Mouse (Mus musculus): ENCODE data around the gene Pkp3. TPM values are rescaled to one million over a fixed set of nuclear protein-coding genes. Genes with fewer than 3 reads are reported as not detected.

Pkp3 gene
- total RNA-seq, 2 experiments from 2014 or later = 0.55 TPM; not detected in 1

- intact Hi-C loops (cut with DNase I) = no loop called here
These were observed 9.9 kb downstream of the Pkp3 start for GRCm38 (mm10) chr7:141087894-141088293.

GRCm38 (mm10) chr7:141088473-141088872 is 10.5 kb downstream of the Pkp3 start:
- intact Hi-C loops (cut with DNase I) = no loop called here
- DNase-seq (ENCODE audit: low spot score in 2 of 2) = no peak

More at GRCm38 (mm10) chr7:141087894-141088293, 9.9 kb downstream of the Pkp3 start:
- no peak for DNase-seq (ENCODE audit: low spot score in 2 of 2)

- intact Hi-C loops (cut with DNase I) = loop anchor here (10.0 kb wide), 1 partner anchor 275 kb away; no protein-coding TSS in a partner anchor
- no peak for DNase-seq (ENCODE audit: low spot score in 2 of 2)
These were observed 12.2 kb downstream of the Pkp3 start for GRCm38 (mm10) chr7:141090228-141090627.

- intact Hi-C loops (cut with DNase I) = loop anchor here (10.0 kb wide), 1 partner anchor 273 kb away; no protein-coding TSS in a partner anchor
- peak in 1 of 2 experiments; percentile 53 for DNase-seq (ENCODE audit: low spot score in 2 of 2)
These were observed 14.2 kb downstream of the Pkp3 start for GRCm38 (mm10) chr7:141092051-141092735.

- no peak for DNase-seq (ENCODE audit: low spot score in 2 of 2)
- intact Hi-C loops (cut with DNase I) = loop anchor here (10.0 kb wide), 1 partner anchor 271 kb away; no protein-coding TSS in a partner anchor
These were observed 15.9 kb downstream of the Pkp3 start for GRCm38 (mm10) chr7:141093950-141094349.

- intact Hi-C loops (cut with DNase I) = loop anchor here (10.0 kb wide), 1 partner anchor 270 kb away; no protein-coding TSS in a partner anchor
- no peak for DNase-seq (ENCODE audit: low spot score in 2 of 2)
These were observed 16.6 kb downstream of the Pkp3 start for GRCm38 (mm10) chr7:141094487-141095205.

GRCm38 (mm10) chr7:141096021-141096420 is 18.0 kb downstream of the Pkp3 start:
- no peak for DNase-seq (ENCODE audit: low spot score in 2 of 2)
- intact Hi-C loops (cut with DNase I) = loop anchor here (10.0 kb wide), 1 partner anchor 269 kb away; no protein-coding TSS in a partner anchor

- no peak for DNase-seq (ENCODE audit: low spot score in 2 of 2)
- intact Hi-C loops (cut with DNase I) = loop anchor here (10.0 kb wide), 1 partner anchor 268 kb away; no protein-coding TSS in a partner anchor
These were observed 18.6 kb downstream of the Pkp3 start for GRCm38 (mm10) chr7:141096649-141097056.

GRCm38 (mm10) chr7:141097177-141097576 is 19.2 kb downstream of the Pkp3 start:
- intact Hi-C loops (cut with DNase I) = loop anchor here (10.0 kb wide), 1 partner anchor 268 kb away; no protein-coding TSS in a partner anchor

GRCm38 (mm10) chr7:141099911-141100691 is 22.1 kb downstream of the Pkp3 start, which contains the start of gene Sigirr:
Gene Sigirr (minus strand): TSS chr7:141100572.
- intact Hi-C loops (cut with DNase I) = loop anchor here (10.0 kb wide), 1 partner anchor 265 kb away; no protein-coding TSS in a partner anchor
- peak; percentile 25 to 27 for DNase-seq (ENCODE audit: low spot score in 2 of 2)

More at GRCm38 (mm10) chr7:141097177-141097576, 19.2 kb downstream of the Pkp3 start:
- DNase-seq (ENCODE audit: low spot score in 2 of 2) = no peak

- intact Hi-C loops (cut with DNase I) = no loop called here
- no peak for DNase-seq (ENCODE audit: low spot score in 2 of 2)
These were observed 25.1 kb downstream of the Pkp3 start for GRCm38 (mm10) chr7:141103161-141103560.

- no peak for DNase-seq (ENCODE audit: low spot score in 2 of 2)
- intact Hi-C loops (cut with DNase I) = no loop called here
These were observed 37.9 kb downstream of the Pkp3 start for GRCm38 (mm10) chr7:141115874-141116273.

GRCm38 (mm10) chr7:141117636-141118035 is 39.6 kb downstream of the Pkp3 start, which contains the start of gene Ano9:
Gene Ano9 (minus strand): TSS chr7:141117806.
- intact Hi-C loops (cut with DNase I) = no loop called here
- DNase-seq (ENCODE audit: low spot score in 2 of 2) = no peak

GRCm38 (mm10) chr7:141119487-141119886 is 41.5 kb downstream of the Pkp3 start:
- no peak for DNase-seq (ENCODE audit: low spot score in 2 of 2)
- intact Hi-C loops (cut with DNase I) = no loop called here

- intact Hi-C loops (cut with DNase I) = loop anchor here (5.0 kb wide), 1 partner anchor 52 kb away; the partner anchor contains the start of gene Rnh1
- no peak for DNase-seq (ENCODE audit: low spot score in 2 of 2)
These were observed 42.6 kb downstream of the Pkp3 start for GRCm38 (mm10) chr7:141120605-141121004.

- intact Hi-C loops (cut with DNase I) = loop anchor here (5.0 kb wide), 1 partner anchor 51 kb away; the partner anchor contains the start of gene Rnh1
- DNase-seq (ENCODE audit: low spot score in 2 of 2) = no peak
These were observed 43.1 kb downstream of the Pkp3 start for GRCm38 (mm10) chr7:141121051-141121531.

- intact Hi-C loops (cut with DNase I) = loop anchor here (5.0 kb wide), 1 partner anchor 50 kb away; the partner anchor contains the start of gene Rnh1
- no peak for DNase-seq (ENCODE audit: low spot score in 2 of 2)
These were observed 44.2 kb downstream of the Pkp3 start, which contains the start of gene Ptdss2 for GRCm38 (mm10) chr7:141122245-141122644. Gene Ptdss2 (plus strand): TSS chr7:141122382.

- intact Hi-C loops (cut with DNase I) = loop anchor here (5.0 kb wide), 1 partner anchor 49 kb away; the partner anchor contains the start of gene Rnh1
- peak; percentile 60 to 83 for DNase-seq (ENCODE audit: low spot score in 2 of 2)
These were observed 44.9 kb downstream of the Pkp3 start for GRCm38 (mm10) chr7:141122689-141123516.
